Mouse (Mus musculus) kidney, adult 11 months (tissue): ENCODE measurements around the gene Bcat2.

ENCODE experiments used
- DNase-seq: peaks from one replicate; pipeline ENCODE4 v3.0.0; 2022

The Bcat2 gene

GRCm38 (mm10) chr7:45627261-45627660, 57.3 kb downstream of the Bcat2 start, which contains the start of gene Rasip1:
Rasip1 (plus strand) TSS chr7:45627488.
- DNase-seq: peak; percentile 53

GRCm38 (mm10) chr7:45628364-45629294, 58.7 kb downstream of the Bcat2 start:
- peak; percentile 79 for DNase-seq

- no peak for DNase-seq
These were observed 60.3 kb downstream of the Bcat2 start for GRCm38 (mm10) chr7:45630064-45630907.

- no peak for DNase-seq
These were observed 62.5 kb downstream of the Bcat2 start for GRCm38 (mm10) chr7:45632499-45632898.

- DNase-seq: no peak
These were observed 65.2 kb downstream of the Bcat2 start for GRCm38 (mm10) chr7:45634946-45635681.

- DNase-seq: no peak
These were observed 66.0 kb downstream of the Bcat2 start for GRCm38 (mm10) chr7:45635711-45636688.

- DNase-seq: no peak
These were observed 67.8 kb downstream of the Bcat2 start for GRCm38 (mm10) chr7:45637710-45638109.

- peak; percentile 94 for DNase-seq
These were observed 68.9 kb downstream of the Bcat2 start for GRCm38 (mm10) chr7:45638623-45639401.
